Mouse (Mus musculus): ENCODE measurements around the gene Kcnj10.

GRCm38 (mm10) chr1:172295751-172296197 is 45.2 kb upstream of the Kcnj10 start:
- TF ChIP-seq POLR2A (IDR thresholded peaks at IDR 0.05; ENCODE audit: insufficient read length, low read depth) (no peak), MYOD1 (IDR thresholded peaks at IDR 0.05; ENCODE audit: control insufficient read depth in 1 of 3, insufficient read length in 2 of 3, low read depth in 2 of 3) (no peak), USF1 (IDR thresholded peaks at IDR 0.05; ENCODE audit: low read depth) (no peak), E2F4 (IDR thresholded peaks at IDR 0.05; ENCODE audit: insufficient read depth) (no peak), REST (IDR thresholded peaks at IDR 0.05; ENCODE audit: insufficient read depth, insufficient read length) (no peak), MAX (IDR thresholded peaks at IDR 0.05; ENCODE audit: low read depth) (no peak), TCF12 (IDR thresholded peaks at IDR 0.05; ENCODE audit: insufficient read depth, poor library complexity, severe bottlenecking) (no peak), MYOG (IDR thresholded peaks at IDR 0.05; ENCODE audit: control insufficient read depth in 1 of 3, insufficient read depth in 1 of 3, insufficient read length in 2 of 3, low read depth in 2 of 3) (no peak)

All from myocyte (in vitro differentiated cells).